Mouse (Mus musculus) CD4-positive, CD25-positive, alpha-beta regulatory T cell, adult 2 months (primary cell): ENCODE results near the gene Ptx4.
A peak's percentile ranks its signal among the peaks of the same experiment; 100 is the strongest.
"Not testable (repeated sequence)": the region's sequence is repeated elsewhere in the genome, so short reads cannot be mapped to it uniquely, and the experiment has no call there.

ENCODE experiments used
- DNase-seq: peaks from one replicate; pipeline ENCODE4 v3.0.0-alpha.2; 2012; ENCODE audit warnings: low read depth, low spot score

Ptx4 gene

GRCm38 (mm10) chr17:25114908-25115645, 5.5 kb upstream of the Ptx4 start:
- peak; percentile 68 for DNase-seq

GRCm38 (mm10) chr17:25115664-25116432, 4.7 kb upstream of the Ptx4 start, which contains the start of gene Telo2:
Gene Telo2, minus strand, starts transcription at chr17:25115967.
- peak; percentile 93 for DNase-seq

GRCm38 (mm10) chr17:25117263-25117662, 3.3 kb upstream of the Ptx4 start:
- peak; percentile 48 for DNase-seq

- DNase-seq = peak; percentile 66
These were observed 3.4 kb downstream of the Ptx4 start for GRCm38 (mm10) chr17:25123979-25124378.

GRCm38 (mm10) chr17:25125442-25126060, 5.0 kb downstream of the Ptx4 start:
- DNase-seq = not testable (repeated sequence)

- DNase-seq = no peak
These were observed 6.5 kb downstream of the Ptx4 start for GRCm38 (mm10) chr17:25127079-25127478.

GRCm38 (mm10) chr17:25127681-25128080, 7.1 kb downstream of the Ptx4 start:
- DNase-seq = no peak

- peak; percentile 58 for DNase-seq
These were observed 9.5 kb downstream of the Ptx4 start for GRCm38 (mm10) chr17:25130060-25130459.

GRCm38 (mm10) chr17:25133275-25133698, 12.7 kb downstream of the Ptx4 start, which contains the start of gene Clcn7:
Gene Clcn7, plus strand, starts transcription at chr17:25133391.
- DNase-seq = peak; percentile 84

- no peak for DNase-seq
These were observed 15.1 kb downstream of the Ptx4 start for GRCm38 (mm10) chr17:25135622-25136021.

GRCm38 (mm10) chr17:25138803-25139202, 18.2 kb downstream of the Ptx4 start:
- DNase-seq = no peak

GRCm38 (mm10) chr17:25139960-25140359, 19.4 kb downstream of the Ptx4 start:
- DNase-seq = peak; percentile 20

GRCm38 (mm10) chr17:25162161-25162560, 41.6 kb downstream of the Ptx4 start, which contains the start of gene Ccdc154:
Gene Ccdc154, plus strand, starts transcription at chr17:25162461.
- DNase-seq = no peak

GRCm38 (mm10) chr17:25163387-25163786, 42.8 kb downstream of the Ptx4 start:
- no peak for DNase-seq

- no peak for DNase-seq
These were observed 44.2 kb downstream of the Ptx4 start for GRCm38 (mm10) chr17:25164770-25165169.

GRCm38 (mm10) chr17:25165970-25166671, 45.6 kb downstream of the Ptx4 start:
- DNase-seq = no peak

GRCm38 (mm10) chr17:25169706-25170105, 49.1 kb downstream of the Ptx4 start:
- no peak for DNase-seq

GRCm38 (mm10) chr17:25172558-25172957, 52.0 kb downstream of the Ptx4 start:
- no peak for DNase-seq
